Mouse (Mus musculus) gastrocnemius, postnatal 14 days (tissue): ENCODE measurements around the gene Hist1h2bc. TPM values are rescaled to one million over a fixed set of nuclear protein-coding genes. Genes with fewer than 3 reads are reported as not detected.

Experiments used
- DNase-seq: peaks from one replicate; pipeline ENCODE4 v3.0.0; 2021; ENCODE audit warnings: mixed read lengths
- intact Hi-C: fragments of 180-260 bp; cut with DNase I; formaldehyde crosslinking; loops from one replicate; pipeline ENCODE4 v1.15.1; 2025; ENCODE audit warnings: low total_unique reads
- microRNA-seq, 2 experiments: library from miRNA; unstranded; fragments of <30 nt; microRNA quantifications; one replicate each; pipeline ENCODE4 v1.2.0; 2021
- total RNA-seq, 2 experiments: library from RNA; stranded (reverse); gene quantifications; 2 replicates each; pipeline ENCODE4 v1.2.3; 2021

Hist1h2bc gene
- total RNA-seq, 2 experiments from 2014 or later = 75.5 to 80.0 TPM

DNA sequence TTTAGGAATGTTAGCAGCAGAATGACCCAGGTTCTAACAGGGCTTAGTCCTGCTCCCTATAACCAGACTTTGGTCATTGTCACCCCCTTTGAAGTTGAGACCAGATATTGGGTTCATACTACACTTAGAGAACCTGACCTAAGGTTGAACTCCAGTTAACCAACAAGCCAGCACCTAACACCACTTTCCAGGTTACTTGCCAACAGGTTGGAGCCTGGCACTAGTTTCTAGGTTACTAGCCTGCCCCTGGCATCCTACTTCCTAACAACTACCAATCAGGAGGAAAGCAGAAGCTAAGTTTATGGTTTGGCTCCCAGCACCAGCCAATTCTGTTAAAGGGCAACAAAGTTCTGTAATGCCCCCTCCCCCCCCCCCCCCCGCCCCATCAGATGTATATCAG is 41.2 kb downstream of the Hist1h2bc start:
- no peak for DNase-seq
- intact Hi-C loops = no loop called here

DNA sequence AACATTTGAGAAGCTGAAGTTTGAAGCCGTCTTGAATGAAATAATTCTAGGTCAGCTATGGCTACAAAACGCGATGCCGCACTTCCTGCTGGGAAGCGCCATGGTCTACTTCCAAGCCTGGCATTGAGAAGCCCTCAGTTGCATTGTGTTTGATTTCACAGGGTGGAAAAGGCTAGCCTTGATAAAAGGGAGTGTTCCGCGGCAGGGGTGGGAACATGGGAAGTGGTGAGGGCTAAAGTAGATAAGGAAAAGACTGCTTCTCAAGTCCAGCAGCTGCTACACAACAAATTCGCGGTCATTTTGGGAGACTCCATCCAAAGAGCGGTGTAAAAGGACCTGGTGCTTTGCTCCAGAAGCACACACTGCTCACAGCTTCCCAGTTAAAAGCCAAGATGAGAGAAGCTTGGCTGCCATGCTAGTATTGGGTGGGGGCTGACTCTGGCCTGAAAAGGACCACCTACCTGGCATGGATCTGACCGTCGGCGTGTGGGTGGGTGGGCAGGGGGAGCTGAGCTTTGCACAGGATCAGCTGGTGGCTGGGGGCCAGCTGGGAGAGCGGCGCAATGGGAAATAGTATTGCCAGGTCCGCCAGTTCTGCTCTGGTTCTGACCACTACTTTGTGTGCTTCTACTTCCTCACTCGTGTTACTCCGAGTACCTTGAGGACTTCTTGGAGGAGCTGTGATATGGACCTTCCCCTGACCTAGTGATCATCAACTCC is 44.6 kb downstream of the Hist1h2bc start:
- intact Hi-C loops = no loop called here
- no peak for DNase-seq

DNA sequence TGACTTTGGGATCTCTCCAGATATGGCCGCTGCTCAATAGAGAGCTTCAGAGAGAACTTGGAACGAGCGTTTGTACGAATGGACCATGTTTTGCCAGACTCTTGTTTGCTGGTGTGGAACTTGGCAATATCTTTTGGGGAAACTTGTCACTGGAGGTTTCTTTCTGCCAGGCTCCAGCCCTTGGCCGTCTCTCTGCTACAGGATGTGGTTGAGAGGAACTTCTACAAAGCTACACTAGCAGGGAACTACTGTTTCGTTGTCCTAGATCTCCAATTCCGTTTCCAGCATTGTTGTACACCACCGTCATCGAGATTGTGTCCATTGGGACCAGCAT is 45.2 kb downstream of the Hist1h2bc start:
- DNase-seq = no peak
- intact Hi-C loops = no loop called here

DNA sequence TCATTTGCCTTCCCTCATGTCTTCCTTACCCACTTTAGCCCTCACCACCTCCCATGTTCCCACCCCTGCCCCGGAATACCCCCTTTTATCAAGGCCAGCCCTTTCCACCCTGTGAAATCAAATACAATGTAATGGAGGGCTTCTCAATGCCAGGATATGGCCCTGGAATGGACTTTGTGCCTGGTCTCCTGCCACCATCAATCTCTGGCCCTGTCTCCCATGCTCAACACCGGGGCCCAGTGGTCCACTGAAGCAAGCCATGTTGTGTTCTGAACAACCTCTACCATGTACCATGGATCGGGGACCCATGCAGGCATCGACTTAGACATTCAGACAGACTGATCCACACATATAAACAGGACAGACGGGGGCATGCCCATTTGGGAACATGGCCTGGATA is 45.7 kb downstream of the Hist1h2bc start:
- DNase-seq = no peak
- intact Hi-C loops = no loop called here

DNA sequence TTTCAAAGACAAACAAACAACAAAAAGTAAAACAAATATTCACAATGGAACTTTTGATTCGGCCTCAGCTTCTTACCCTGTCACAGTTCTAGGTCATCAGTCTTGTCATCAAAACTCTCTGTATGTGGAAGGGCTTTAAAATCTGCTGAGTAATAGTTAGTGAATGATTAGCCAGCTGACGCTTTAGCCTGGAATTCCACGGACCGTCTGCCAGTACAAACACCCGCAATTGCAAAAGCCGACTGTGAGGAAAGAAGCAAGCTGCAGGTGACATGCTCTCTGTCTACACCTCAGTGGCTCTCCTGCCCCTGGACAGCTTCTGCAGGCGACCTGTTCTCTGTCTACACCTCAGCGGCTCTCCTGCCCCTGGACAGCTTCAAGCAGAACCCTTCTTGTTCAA is 46.5 kb downstream of the Hist1h2bc start:
- intact Hi-C loops = no loop called here

DNA sequence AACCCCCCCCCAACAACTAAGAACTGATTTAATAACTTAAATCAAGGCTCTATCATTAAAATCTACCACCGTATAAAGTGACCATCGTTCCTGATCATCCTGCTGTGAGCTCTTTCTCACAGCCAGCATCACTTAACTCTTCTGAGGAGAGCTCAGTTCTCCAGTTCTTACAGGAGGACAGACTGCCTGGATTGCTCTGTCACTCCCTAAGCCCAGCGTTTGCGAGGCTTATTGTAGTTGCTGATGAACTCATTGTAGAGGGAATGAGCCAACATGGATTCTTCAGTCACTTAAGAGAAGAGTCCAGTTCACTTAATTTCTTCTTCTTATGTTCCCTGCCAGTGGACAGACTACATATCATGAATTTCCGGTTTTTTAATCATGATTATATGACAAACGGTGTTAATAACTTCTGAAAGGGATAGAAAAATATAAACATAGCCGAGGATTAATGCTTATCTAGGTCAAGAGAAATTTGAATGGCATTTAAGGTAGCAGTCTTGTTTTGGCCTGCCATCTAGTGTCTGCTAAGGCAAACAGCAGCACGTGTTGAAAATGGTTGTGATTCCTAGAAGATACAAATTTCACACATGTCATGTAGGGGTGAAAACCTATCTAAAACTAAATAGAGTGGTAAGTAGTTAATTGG is 48.3 kb downstream of the Hist1h2bc start:
- intact Hi-C loops = loop anchor here (2.0 kb wide), 1 partner anchor 31 kb away; no protein-coding TSS in a partner anchor
- DNase-seq = no peak

More for the DNA sequence above, 46.5 kb downstream of the Hist1h2bc start:
- DNase-seq = no peak

DNA sequence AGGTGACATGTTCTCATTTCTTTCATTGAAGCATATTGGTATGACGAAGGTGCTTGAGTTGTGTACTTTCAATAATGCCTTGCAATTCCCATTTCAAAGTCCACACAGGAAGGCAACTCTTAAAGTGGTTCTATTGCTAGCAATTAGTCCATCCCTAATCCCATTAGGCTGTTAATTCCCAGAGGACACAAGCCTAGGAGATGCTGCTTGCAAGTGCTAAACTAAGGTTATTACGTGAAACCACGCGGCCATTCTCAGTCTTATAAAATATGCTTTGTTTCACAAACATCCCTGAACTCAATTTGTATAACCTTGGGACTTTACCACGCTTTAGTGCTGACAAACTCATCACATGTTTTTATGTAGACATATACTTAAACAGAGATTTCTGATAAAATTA is 53.1 kb downstream of the Hist1h2bc start:
- DNase-seq = no peak
- intact Hi-C loops = no loop called here

DNA sequence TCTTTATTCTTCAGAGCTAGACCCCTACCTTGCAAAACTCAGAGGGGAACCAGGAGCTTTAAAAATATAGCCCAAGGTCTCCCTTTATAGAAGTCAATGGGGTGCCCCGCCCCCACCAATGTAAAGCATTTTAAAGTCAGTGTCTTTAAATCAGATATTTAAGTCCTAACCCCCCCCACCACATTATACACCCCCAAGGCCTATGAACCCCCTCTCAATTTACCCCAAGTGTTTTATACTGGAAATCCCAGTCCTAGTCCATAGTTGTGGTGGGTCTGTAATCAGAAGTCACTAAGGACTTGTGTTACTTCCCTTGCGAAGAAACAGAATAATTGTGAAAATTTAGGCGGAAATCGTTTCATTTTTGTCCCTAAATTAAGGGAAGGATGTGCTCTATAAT is 54.0 kb downstream of the Hist1h2bc start:
- intact Hi-C loops = no loop called here
- no peak for DNase-seq

DNA sequence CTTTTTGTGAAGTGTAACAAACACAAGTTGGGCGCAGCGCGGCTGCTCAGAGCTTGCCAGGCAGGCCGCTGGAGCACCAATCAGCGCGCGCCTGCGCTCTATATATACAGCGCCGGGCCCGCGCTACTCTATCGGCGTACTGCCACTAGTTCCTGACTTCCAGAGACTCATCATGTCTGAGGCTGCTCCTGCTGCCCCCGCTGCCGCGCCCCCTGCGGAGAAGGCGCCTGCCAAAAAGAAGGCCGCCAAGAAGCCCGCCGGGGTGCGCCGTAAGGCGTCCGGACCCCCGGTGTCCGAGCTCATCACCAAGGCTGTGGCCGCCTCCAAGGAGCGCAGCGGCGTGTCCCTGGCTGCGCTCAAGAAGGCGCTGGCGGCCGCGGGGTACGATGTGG is 54.7 kb downstream of the Hist1h2bc start, which contains the start of gene Hist1h1c:
Hist1h1c (plus strand) TSS at position 132 of the 392 bp plus-strand sequence.
- intact Hi-C loops = no loop called here
- DNase-seq = peak; percentile 86

DNA sequence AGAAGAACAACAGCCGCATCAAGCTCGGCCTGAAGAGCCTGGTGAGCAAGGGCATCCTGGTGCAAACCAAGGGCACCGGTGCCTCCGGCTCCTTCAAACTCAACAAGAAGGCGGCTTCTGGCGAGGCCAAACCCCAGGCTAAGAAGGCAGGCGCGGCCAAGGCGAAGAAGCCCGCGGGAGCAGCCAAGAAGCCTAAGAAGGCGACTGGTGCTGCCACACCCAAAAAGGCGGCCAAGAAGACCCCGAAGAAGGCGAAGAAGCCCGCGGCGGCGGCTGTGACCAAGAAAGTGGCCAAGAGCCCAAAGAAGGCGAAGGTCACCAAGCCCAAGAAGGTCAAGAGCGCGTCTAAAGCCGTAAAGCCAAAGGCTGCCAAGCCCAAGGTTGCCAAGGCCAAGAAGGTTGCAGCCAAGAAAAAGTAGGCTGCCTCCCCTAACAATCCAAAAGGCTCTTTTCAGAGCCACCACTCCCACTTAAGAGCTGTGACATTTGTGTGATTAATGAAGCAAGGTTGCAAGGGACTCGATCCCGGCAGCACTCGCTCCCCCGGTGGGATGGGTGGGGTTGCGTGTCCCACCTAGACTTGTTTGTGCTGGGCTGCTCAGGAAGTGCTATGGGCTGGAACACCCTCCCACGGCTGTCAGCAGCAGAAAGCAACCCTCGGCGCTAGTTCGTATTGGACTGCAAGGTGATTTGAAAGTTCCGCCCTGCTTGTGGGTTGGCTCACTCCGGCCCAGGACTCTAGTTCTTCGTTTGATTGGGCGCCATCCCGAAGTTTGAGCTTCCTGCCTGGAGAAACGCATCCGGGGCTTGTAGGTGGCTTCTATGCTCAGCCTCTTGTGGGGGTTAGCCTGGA is 55.3 kb downstream of the Hist1h2bc start:
- peak; percentile 91 for DNase-seq
- intact Hi-C loops = no loop called here

DNA sequence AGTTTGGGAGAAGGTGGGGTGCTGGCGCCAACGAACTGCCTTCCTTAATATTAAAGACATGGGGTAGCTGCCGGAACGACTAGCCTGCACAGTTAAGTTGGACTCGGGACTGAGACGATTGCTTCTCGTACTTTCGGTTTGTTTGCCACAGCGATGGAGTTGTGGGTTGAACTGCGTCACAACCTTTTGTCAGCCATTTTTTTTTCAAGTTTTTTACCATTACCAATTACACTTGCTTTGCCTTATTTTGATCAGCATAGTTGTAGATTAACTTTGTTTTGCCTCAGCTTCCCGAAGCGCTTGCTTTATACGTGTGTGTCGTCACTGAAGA is 55.9 kb downstream of the Hist1h2bc start:
- intact Hi-C loops = no loop called here
- DNase-seq = no peak

DNA sequence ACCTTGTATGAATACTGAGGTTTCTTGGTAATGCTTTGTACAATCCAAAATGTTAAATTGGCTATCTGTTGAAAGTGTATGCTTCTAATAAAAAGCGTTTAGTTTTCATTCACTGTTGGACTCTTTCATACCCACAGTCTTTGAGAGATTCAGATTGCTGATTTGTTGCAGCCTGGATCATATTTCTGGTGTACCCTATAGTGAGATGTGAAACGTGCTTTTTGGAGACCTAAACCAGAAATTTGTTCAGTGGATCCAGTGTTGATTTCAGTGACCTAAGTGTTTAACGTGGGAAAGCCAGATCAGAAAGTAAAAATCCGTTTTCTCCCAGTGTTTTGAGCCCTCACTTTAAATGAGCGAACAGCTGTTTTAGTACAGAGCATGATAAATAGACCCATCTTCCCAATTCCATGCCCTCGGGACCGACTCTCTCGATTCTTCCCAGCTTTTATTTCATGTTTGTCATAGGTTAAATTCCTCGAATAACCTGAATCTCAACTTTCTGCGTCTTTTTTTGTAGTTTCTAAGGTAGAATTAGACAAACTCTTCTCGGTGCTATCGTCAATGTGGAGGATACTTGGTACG is 56.3 kb downstream of the Hist1h2bc start:
- no peak for DNase-seq
- intact Hi-C loops = no loop called here

DNA sequence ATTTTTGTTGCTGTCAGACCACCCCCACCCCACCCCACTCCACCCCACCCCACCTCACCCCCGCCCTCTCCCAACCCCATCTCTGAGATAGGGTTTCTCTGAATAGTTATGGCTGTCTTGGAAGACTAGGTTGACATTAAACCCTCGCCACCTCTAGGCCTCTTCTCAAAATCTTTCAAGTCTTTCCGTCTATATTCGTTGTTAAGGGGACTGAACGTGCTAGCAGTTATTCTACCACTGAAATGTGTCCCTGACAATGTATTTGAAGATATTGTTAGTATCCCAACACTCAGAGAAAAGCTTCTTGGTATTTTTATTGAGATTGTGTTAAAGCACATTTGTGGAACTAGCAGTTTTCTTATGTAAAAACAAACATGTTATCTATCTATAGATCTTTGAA is 56.9 kb downstream of the Hist1h2bc start:
- intact Hi-C loops = no loop called here
- DNase-seq = no peak

DNA sequence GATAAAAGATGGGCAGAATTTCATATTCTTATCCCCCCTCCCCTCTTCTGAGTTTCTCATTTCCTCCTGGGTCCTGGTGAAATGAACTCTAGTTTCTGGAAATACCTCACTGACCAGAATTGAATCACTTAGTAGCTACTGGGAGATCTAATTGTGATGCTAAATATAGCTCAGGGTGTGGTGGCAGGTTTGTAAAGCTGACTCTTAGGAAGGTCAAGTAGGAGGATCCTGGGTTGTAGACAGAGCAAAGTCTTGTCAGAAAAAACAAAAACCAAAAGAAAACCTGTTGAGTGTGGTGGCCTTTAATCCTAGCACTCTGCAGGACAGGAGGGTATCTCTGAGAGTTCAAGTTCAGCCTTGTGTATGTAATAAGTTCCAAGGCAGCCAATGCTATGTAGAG is 58.0 kb downstream of the Hist1h2bc start:
- no peak for DNase-seq
- intact Hi-C loops = no loop called here

Small RNAs within 50 kb of the gene (microRNA-seq; reads per million reads assigned to microRNA genes)
- 0 reads per million in 2 experiments for gene Gm44350

Other genes starting within 250 kb of the Hist1h2bc start
- not detected for gene Btn1a1, start 218.3 kb upstream of the Hist1h2bc start, total RNA-seq
- not detected for gene Btn2a2, start 195.3 kb upstream of the Hist1h2bc start, total RNA-seq
- 100 to 1,000 TPM; 281 to 294 TPM for gene Hist1h4h, start 153.1 kb upstream of the Hist1h2bc start, total RNA-seq
- gene Hist1h2af, start 150.3 kb upstream of the Hist1h2bc start, total RNA-seq = 10 to 100 TPM; 61.2 to 77.1 TPM
- 10 to 100 TPM; 19.9 to 21.2 TPM for gene Hist1h3g, start 148.8 kb upstream of the Hist1h2bc start, total RNA-seq
- gene Hist1h2bh, start 140.8 kb upstream of the Hist1h2bc start, total RNA-seq = 1 to 10 TPM; 5.5 to 5.7 TPM
- gene Hist1h3f, start 140.1 kb upstream of the Hist1h2bc start, total RNA-seq = 10 to 100 TPM; 24.2 to 25.2 TPM
- gene Hist1h4f, start 132.6 kb upstream of the Hist1h2bc start, total RNA-seq = 100 to 1,000 TPM; 118 to 120 TPM
- gene Hist1h1d, start 130.9 kb upstream of the Hist1h2bc start, total RNA-seq = 1 to 10 TPM; 8.2 to 9.3 TPM
- gene Hist1h3e, start 121.8 kb upstream of the Hist1h2bc start, total RNA-seq = 10 to 100 TPM; 54.8 to 55.8 TPM
- gene Hist1h2ae, start 113.0 kb upstream of the Hist1h2bc start, total RNA-seq = 10 to 100 TPM; 15.2 to 16.6 TPM
- gene Hist1h2bg, start 112.8 kb upstream of the Hist1h2bc start, total RNA-seq = 100 to 1,000 TPM; 102 to 113 TPM
- gene Hist1h2bf, start 110.0 kb upstream of the Hist1h2bc start, total RNA-seq = 10 to 100 TPM; 47.0 to 49.6 TPM
- gene Hist1h2ad, start 109.8 kb upstream of the Hist1h2bc start, total RNA-seq = 10 to 100 TPM; 13.9 to 14.8 TPM
- 10 to 100 TPM; 13.5 to 15.2 TPM for gene Hist1h3d, start 108.4 kb upstream of the Hist1h2bc start, total RNA-seq
- gene Hist1h4d, start 102.6 kb upstream of the Hist1h2bc start, total RNA-seq = 10 to 100 TPM; 88.4 to 95.8 TPM
- gene Hist1h2be, start 63.1 kb upstream of the Hist1h2bc start, total RNA-seq = 10 to 100 TPM; 25.3 to 25.8 TPM
- gene Hist1h1e, start 61.6 kb upstream of the Hist1h2bc start, total RNA-seq = 100 to 1,000 TPM in 1 of 2 experiments, 10 to 100 TPM in 1; 91.2 to 121 TPM
- 1 to 10 TPM; 3.1 to 3.7 TPM for gene Hist1h2ac, start 251 bp upstream of the Hist1h2bc start, total RNA-seq
- gene Hist1h1t, start 11.6 kb downstream of the Hist1h2bc start, total RNA-seq = not detected
- gene Hist1h4c, start 14.3 kb downstream of the Hist1h2bc start, total RNA-seq = 10 to 100 TPM; 94.2 to 99.8 TPM
- 10 to 100 TPM; 15.3 to 17.6 TPM for gene Hfe, start 26.7 kb downstream of the Hist1h2bc start, total RNA-seq
- gene Hist1h1c, start 54.6 kb downstream of the Hist1h2bc start, total RNA-seq = 100 to 1,000 TPM; 258 to 269 TPM
- 10 to 100 TPM; 31.6 to 33.2 TPM for gene Hist1h3c, start 61.4 kb downstream of the Hist1h2bc start, total RNA-seq
- gene Hist1h2bb, start 62.5 kb downstream of the Hist1h2bc start, total RNA-seq = 10 to 100 TPM; 42.8 to 44.6 TPM
- gene Hist1h2ab, start 66.9 kb downstream of the Hist1h2bc start, total RNA-seq = 10 to 100 TPM; 67.6 to 81.2 TPM
- 10 to 100 TPM; 86.8 to 91.4 TPM for gene Hist1h3b, start 68.1 kb downstream of the Hist1h2bc start, total RNA-seq
- 10 to 100 TPM; 56.8 to 62.2 TPM for gene Hist1h4b, start 72.8 kb downstream of the Hist1h2bc start, total RNA-seq
- 10 to 100 TPM; 55.4 to 68.5 TPM for gene Hist1h4a, start 77.0 kb downstream of the Hist1h2bc start, total RNA-seq
- gene Hist1h3a, start 78.2 kb downstream of the Hist1h2bc start, total RNA-seq = 10 to 100 TPM; 70.9 to 73.7 TPM
- gene Hist1h1a, start 79.5 kb downstream of the Hist1h2bc start, total RNA-seq = 10 to 100 TPM; 45.7 to 47.5 TPM
- gene Trim38, start 85.7 kb downstream of the Hist1h2bc start, total RNA-seq = not detected
- not detected for gene Slc17a2, start 122.8 kb downstream of the Hist1h2bc start, total RNA-seq
- gene Slc17a3, start 155.2 kb downstream of the Hist1h2bc start, total RNA-seq = not detected
- gene Slc17a1, start 183.6 kb downstream of the Hist1h2bc start, total RNA-seq = not detected
- not detected for gene Slc17a4, start 230.8 kb downstream of the Hist1h2bc start, total RNA-seq
- gene Hist1h2ba, start 250.0 kb downstream of the Hist1h2bc start, total RNA-seq = not detected